Mouse (Mus musculus): ENCODE measurements around the gene Fstl3.
"Not testable (repeated sequence)": the region's sequence is repeated elsewhere in the genome, so short reads cannot be mapped to it uniquely, and the experiment has no call there.

The Fstl3 gene

DNA sequence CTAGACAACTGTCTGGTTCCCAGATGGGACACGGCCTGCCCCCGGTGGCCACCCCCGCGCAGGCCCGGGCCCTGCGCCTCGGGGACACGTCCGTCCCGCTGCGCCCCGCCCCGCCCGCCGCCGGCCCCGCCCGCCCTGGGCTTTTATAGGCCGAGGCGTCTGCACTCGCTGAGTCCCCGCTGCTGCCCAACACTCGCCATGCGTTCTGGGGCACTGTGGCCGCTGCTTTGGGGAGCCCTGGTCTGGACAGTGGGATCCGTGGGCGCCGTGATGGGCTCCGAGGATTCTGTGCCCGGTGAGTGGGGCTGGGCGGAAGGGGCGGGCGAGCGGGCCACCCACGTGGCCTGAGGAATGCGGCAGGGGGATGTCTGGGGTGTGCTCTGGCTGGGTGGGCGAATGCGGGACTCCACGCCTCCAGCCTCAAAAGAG, at the start of gene Fstl3:
Gene Fstl3 (plus strand): TSS at position 170 of the 429 bp plus-strand sequence.
- DNase-seq (ENCODE audit: low spot score in 2 of 2) = peak in 1 of 2 experiments; percentile 36

- no peak for DNase-seq (ENCODE audit: low spot score in 2 of 2)
Observed at GRCm38 (mm10) chr10:79728323-79729249, 48.5 kb upstream of the Fstl3 start.

GRCm38 (mm10) chr10:79729357-79729965, 47.6 kb upstream of the Fstl3 start:
- no peak for DNase-seq (ENCODE audit: low spot score in 2 of 2)

- DNase-seq (ENCODE audit: low spot score in 2 of 2) = no peak
Observed at GRCm38 (mm10) chr10:79732500-79732899, 44.6 kb upstream of the Fstl3 start.

DNA sequence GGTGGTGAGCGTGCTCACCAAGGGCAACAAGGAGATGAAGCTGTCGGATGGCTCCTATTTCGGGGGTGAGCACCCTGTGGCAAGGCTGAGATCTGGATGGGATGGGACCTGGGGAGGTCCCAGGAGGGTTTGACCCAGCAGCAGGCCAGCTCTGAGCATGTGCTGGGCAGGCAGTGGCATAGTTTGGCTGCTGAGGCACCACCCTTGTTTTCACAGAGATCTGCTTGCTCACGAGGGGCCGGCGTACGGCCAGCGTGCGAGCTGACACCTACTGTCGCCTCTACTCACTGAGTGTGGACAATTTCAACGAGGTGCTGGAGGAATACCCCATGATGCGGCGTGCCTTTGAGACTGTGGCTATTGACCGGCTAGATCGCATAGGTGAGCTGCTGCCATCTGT, 43.2 kb upstream of the Fstl3 start:
- no peak for DNase-seq (ENCODE audit: low spot score in 2 of 2)

- no peak for DNase-seq (ENCODE audit: low spot score in 2 of 2)
Observed at GRCm38 (mm10) chr10:79735361-79735760, 41.7 kb upstream of the Fstl3 start.

- no peak for DNase-seq (ENCODE audit: low spot score in 2 of 2)
Observed at GRCm38 (mm10) chr10:79736706-79737105, 40.4 kb upstream of the Fstl3 start.

GRCm38 (mm10) chr10:79738259-79738658, 38.8 kb upstream of the Fstl3 start:
- no peak for DNase-seq (ENCODE audit: low spot score in 2 of 2)

- DNase-seq (ENCODE audit: low spot score in 2 of 2) = no peak
Observed at GRCm38 (mm10) chr10:79739234-79739633, 37.8 kb upstream of the Fstl3 start.

- DNase-seq (ENCODE audit: low spot score in 2 of 2) = no peak
Observed at GRCm38 (mm10) chr10:79740863-79741262, 36.2 kb upstream of the Fstl3 start.

DNA sequence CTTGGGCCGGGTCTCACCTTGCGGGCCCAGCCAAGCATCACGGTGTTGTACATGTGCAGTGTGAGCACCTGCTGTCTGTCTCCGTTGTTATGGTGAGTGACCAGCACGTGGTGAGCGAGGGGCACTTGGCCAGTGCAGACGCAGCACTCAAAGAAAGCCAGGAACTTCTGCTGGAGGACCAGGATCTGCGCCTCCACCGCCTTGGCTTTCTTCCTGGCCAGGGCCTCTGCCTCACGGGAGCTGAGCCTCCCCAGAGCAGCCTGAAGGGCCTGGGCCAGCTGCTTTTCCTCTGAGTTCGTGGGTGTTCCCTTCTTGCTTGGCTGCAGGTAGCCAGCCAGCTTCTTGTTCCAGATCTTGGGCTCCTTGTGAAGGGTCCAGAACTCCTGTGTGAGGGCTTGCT, 33.9 kb upstream of the Fstl3 start:
- no peak for DNase-seq (ENCODE audit: low spot score in 2 of 2)

- DNase-seq (ENCODE audit: low spot score in 2 of 2) = no peak
Observed at GRCm38 (mm10) chr10:79743650-79744365, 33.3 kb upstream of the Fstl3 start.

- DNase-seq (ENCODE audit: low spot score in 2 of 2) = no peak
Observed at GRCm38 (mm10) chr10:79745411-79745810, 31.7 kb upstream of the Fstl3 start.

GRCm38 (mm10) chr10:79745898-79746773, 30.9 kb upstream of the Fstl3 start, which contains the start of gene Polrmt:
Polrmt (minus strand) TSS chr10:79746581.
- peak; percentile 84 to 95 for DNase-seq (ENCODE audit: low spot score in 2 of 2)

- no peak for DNase-seq (ENCODE audit: low spot score in 2 of 2)
Observed at GRCm38 (mm10) chr10:79746774-79747151, 30.3 kb upstream of the Fstl3 start.

GRCm38 (mm10) chr10:79748496-79748895, 28.6 kb upstream of the Fstl3 start:
- no peak for DNase-seq (ENCODE audit: low spot score in 2 of 2)

- DNase-seq (ENCODE audit: low spot score in 2 of 2) = peak; percentile 22 to 56
Observed at GRCm38 (mm10) chr10:79754856-79755516, 22.1 kb upstream of the Fstl3 start, which contains the start of gene Fgf22. Fgf22 (plus strand) TSS chr10:79755076.

DNA sequence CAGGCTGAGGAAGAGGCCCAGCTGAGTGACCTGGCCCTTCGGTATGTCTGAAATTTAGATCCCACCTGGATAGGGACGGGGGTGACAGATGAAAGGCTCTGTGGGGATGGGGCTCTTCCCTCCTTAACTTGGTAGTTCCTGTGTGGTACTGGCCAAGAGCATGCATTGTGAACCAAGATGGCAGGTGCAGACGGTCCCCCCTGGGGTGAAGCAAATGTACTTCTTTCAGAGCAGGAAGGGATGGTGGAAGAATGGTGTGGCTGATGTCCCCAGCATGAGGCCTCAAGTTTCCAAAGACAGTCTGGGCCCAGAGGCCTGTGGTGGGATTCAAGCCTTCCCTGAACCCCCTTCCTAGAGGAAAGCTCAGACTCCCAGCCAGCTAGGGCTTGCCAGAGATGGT, 21.2 kb upstream of the Fstl3 start:
- no peak for DNase-seq (ENCODE audit: low spot score in 2 of 2)

DNA sequence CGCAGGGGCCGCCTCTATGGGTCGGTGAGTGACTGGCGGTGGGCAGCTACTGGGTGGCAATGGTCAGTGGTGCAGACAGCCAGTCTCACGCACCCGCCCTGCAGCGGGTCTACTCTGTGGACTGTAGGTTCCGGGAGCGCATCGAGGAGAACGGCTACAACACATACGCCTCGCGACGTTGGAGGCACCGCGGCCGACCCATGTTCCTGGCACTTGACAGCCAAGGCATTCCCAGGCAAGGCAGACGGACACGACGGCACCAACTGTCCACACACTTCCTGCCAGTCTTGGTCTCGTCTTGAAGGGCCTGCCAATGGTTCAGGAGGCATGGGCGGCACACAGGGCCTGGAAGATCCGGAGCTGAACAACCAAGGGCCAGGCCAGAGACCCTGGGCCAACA, 20.4 kb upstream of the Fstl3 start:
- no peak for DNase-seq (ENCODE audit: low spot score in 2 of 2)

DNA sequence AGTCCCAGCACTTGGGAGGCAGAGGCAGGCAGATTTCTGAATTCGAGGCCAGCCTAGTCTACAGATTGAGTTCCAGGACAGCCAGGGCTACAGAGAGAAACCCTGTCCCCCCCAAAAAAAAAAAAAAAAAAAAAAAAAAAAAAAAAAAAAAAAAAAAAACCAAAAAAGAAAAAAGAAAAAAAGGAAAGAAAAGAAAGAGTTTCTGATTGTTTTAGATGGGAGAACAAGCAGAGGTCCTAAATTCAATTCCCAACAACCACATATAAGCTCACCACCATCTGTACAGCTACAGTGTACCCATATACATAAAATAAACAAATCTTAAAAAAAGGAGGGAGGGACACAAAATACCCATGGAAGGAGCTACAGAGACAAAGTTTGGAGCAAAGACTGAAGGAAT, 17.4 kb upstream of the Fstl3 start:
- not testable (repeated sequence) for DNase-seq (ENCODE audit: low spot score in 2 of 2)

Data from urinary bladder, postnatal 36 days (tissue).